Mouse (Mus musculus) brain, embryonic 14.5 days (tissue): ENCODE results near the gene Ddx59.

Experiments
- CTCF ChIP-seq: fragments of 200-500 bp; IDR thresholded peaks from 2 replicates; pipeline ENCODE4 v1.5.1; 2012; ENCODE audit warnings: inconsistent platforms, mild to moderate bottlenecking, moderate library complexity, borderline replicate concordance; ENCODE audit not compliant: insufficient read depth, insufficient read length; ENCODE audit errors: extremely low read depth
- POLR2A ChIP-seq: fragments of 200-500 bp; IDR thresholded peaks from 2 replicates; pipeline ENCODE4 v1.6.1; 2012; ENCODE audit warnings: mild to moderate bottlenecking, inconsistent platforms, borderline replicate concordance; ENCODE audit not compliant: poor library complexity, insufficient read depth, insufficient read length, severe bottlenecking; ENCODE audit errors: extremely low read depth

- TF ChIP-seq CTCF (no peak), POLR2A (no peak)
These were observed 37.4 kb downstream of the Ddx59 start for GRCm38 (mm10) chr1:136452421-136452820.
